Mouse (Mus musculus): ENCODE data around the gene Olfr1509. TPM values are rescaled to one million over a fixed set of nuclear protein-coding genes. Genes with fewer than 3 reads are reported as not detected.
"Not testable (repeated sequence)": the region's sequence is repeated elsewhere in the genome, so short reads cannot be mapped to it uniquely, and the experiment has no call there.

Gene Olfr1509
- total RNA-seq (2022) = not detected

GRCm38 (mm10) chr14:52442690-52443089 is at the start of gene Olfr1509:
Gene Olfr1509 (plus strand): TSS chr14:52442990.
- no peak for DNase-seq (ENCODE audit: low spot score in 2 of 2)

- DNase-seq (ENCODE audit: low spot score in 2 of 2) = no peak
Measured at GRCm38 (mm10) chr14:52397279-52397678, 45.5 kb upstream of the Olfr1509 start, which contains the start of gene Olfr1511. Gene Olfr1511 (minus strand): TSS chr14:52397379.

GRCm38 (mm10) chr14:52410142-52410919 is 32.5 kb upstream of the Olfr1509 start:
- not testable (repeated sequence) for DNase-seq (ENCODE audit: low spot score in 2 of 2)

GRCm38 (mm10) chr14:52414273-52414672 is 28.5 kb upstream of the Olfr1509 start, which contains the start of gene Olfr1510:
Gene Olfr1510 (minus strand): TSS chr14:52414373.
- DNase-seq (ENCODE audit: low spot score in 2 of 2) = no peak

- no peak for DNase-seq (ENCODE audit: low spot score in 2 of 2)
Measured at GRCm38 (mm10) chr14:52427686-52428085, 15.1 kb upstream of the Olfr1509 start.

GRCm38 (mm10) chr14:52451138-52451537 is 8.3 kb downstream of the Olfr1509 start:
- DNase-seq (ENCODE audit: low spot score in 2 of 2) = no peak

- DNase-seq (ENCODE audit: low spot score in 2 of 2) = no peak
Measured at GRCm38 (mm10) chr14:52461928-52462327, 19.1 kb downstream of the Olfr1509 start.

GRCm38 (mm10) chr14:52465738-52466137 is 22.9 kb downstream of the Olfr1509 start:
- DNase-seq (ENCODE audit: low spot score in 2 of 2) = no peak

GRCm38 (mm10) chr14:52467395-52467794 is 24.6 kb downstream of the Olfr1509 start, which contains the start of gene Olfr1508:
Gene Olfr1508 (minus strand): TSS chr14:52467495.
- no peak for DNase-seq (ENCODE audit: low spot score in 2 of 2)

GRCm38 (mm10) chr14:52495516-52495915 is 52.7 kb downstream of the Olfr1509 start, which contains the start of gene Olfr1507:
Gene Olfr1507 (minus strand): TSS chr14:52495749.
- no peak for DNase-seq (ENCODE audit: low spot score in 2 of 2)

Other genes with a start within 250 kb of the Olfr1509 start
- 10 to 100 TPM; 10.4 to 14.4 (median 12.3) TPM for gene Supt16, start 245.6 kb upstream of the Olfr1509 start, total RNA-seq (2022)
- gene Chd8, start 185.2 kb upstream of the Olfr1509 start, total RNA-seq (2022) = 10 to 100 TPM; 24.5 to 42.9 (median 34.6) TPM
- gene Tox4, start 163.8 kb upstream of the Olfr1509 start, total RNA-seq (2022) = 10 to 100 TPM; 53.9 to 65.3 (median 62.6) TPM
- 1 to 10 TPM; 2.5 to 3.7 (median 3.1) TPM for gene Rab2b, start 163.4 kb upstream of the Olfr1509 start, total RNA-seq (2022)
- gene Mettl3, start 137.9 kb upstream of the Olfr1509 start, total RNA-seq (2022) = 10 to 100 TPM; 15.5 to 17.0 (median 16.0) TPM
- gene Sall2, start 114.2 kb upstream of the Olfr1509 start, total RNA-seq (2022) = under 1 TPM; 0.34 to 0.65 (median 0.54) TPM
- not detected for gene Olfr1513, start 86.6 kb upstream of the Olfr1509 start, total RNA-seq (2022)
- not detected for gene Olfr1512, start 63.8 kb upstream of the Olfr1509 start, total RNA-seq (2022)
- not detected for gene Olfr1511, start 45.6 kb upstream of the Olfr1509 start, total RNA-seq (2022)
- gene Olfr1510, start 28.6 kb upstream of the Olfr1509 start, total RNA-seq (2022) = not detected
- not detected for gene Olfr1508, start 24.5 kb downstream of the Olfr1509 start, total RNA-seq (2022)
- gene Olfr1507, start 52.8 kb downstream of the Olfr1509 start, total RNA-seq (2022) = not detected

Data from gastrocnemius, adult 8-10 months (tissue).